Mouse (Mus musculus) macrophage (primary cell): Measurements from ENCODE around the gene Mylk2. TPM values are rescaled to one million over a fixed set of nuclear protein-coding genes. Genes with fewer than 3 reads are reported as not detected.

Experiments
- H3K27ac ChIP-seq: fragments of 350-480 bp; formaldehyde crosslinking; 2 replicates; pipeline ENCODE4 v1.9.0; 2021
- H3K36me3 ChIP-seq: fragments of 350-480 bp; formaldehyde crosslinking; 2 replicates; pipeline ENCODE4 v1.9.0; 2021; ENCODE audit errors: inconsistent target
- H3K4me3 ChIP-seq: fragments of 350-480 bp; formaldehyde crosslinking; 2 replicates; pipeline ENCODE4 v1.9.0; 2021; ENCODE audit errors: inconsistent target
- H3K79me2 ChIP-seq: fragments of 350-480 bp; formaldehyde crosslinking; 2 replicates; pipeline ENCODE4 v1.9.0; 2021; ENCODE audit errors: inconsistent target
- WGBS: methylation state at CpG from one replicate; pipeline ENCODE4 v1.1.7; 2026; ENCODE audit warnings: inconsistent platforms; ENCODE audit not compliant: missing documents; 5-methylcytosine and 5-hydroxymethylcytosine counted together
- polyA plus RNA-seq: library from polyadenylated mRNA; stranded (reverse); fragments of 250-400 nt; gene quantifications from 3 replicates; pipeline ENCODE4 v1.2.4, GENCODE M21; 2018; ENCODE audit warnings: inconsistent platforms

The Mylk2 gene
- polyA plus RNA-seq, 1 experiment from 2014 or later: not detected

DNA sequence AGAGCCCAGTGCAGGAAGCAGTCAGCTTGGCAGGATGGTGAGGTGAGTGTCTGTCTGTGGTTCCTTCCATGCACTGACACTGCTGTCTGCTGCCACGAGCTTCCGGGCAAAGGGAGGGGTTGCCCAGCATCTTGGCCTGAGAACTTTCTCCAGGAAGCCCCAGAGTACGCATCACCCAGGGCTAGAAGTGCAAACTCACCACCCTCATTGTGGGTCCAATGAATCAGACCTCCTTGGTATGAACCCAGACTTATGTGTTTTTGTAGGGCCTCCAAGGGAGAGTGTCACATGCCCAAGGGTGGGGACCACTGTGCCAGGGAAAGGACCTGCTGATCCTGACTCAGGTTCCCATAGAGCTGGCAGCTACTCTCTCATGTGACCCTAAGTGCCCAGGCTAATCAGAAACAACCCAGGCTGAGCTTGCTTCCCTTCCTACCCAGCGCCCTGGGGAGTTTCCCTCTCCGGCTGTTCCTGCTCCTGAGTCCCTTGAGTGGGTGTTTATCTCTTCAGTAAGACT is 7.0 kb upstream of the Mylk2 start:
- Histone ChIP-seq H3K36me3 (no peaks in the 10 kb centered on the region), H3K27ac (peak overlapping the region; percentile 85), H3K79me2 (no peaks in the 10 kb centered on the region), H3K4me3 (no peak overlapping the region)
- under 1% methylated on average over 5 of the region's 5 CpGs for WGBS

DNA sequence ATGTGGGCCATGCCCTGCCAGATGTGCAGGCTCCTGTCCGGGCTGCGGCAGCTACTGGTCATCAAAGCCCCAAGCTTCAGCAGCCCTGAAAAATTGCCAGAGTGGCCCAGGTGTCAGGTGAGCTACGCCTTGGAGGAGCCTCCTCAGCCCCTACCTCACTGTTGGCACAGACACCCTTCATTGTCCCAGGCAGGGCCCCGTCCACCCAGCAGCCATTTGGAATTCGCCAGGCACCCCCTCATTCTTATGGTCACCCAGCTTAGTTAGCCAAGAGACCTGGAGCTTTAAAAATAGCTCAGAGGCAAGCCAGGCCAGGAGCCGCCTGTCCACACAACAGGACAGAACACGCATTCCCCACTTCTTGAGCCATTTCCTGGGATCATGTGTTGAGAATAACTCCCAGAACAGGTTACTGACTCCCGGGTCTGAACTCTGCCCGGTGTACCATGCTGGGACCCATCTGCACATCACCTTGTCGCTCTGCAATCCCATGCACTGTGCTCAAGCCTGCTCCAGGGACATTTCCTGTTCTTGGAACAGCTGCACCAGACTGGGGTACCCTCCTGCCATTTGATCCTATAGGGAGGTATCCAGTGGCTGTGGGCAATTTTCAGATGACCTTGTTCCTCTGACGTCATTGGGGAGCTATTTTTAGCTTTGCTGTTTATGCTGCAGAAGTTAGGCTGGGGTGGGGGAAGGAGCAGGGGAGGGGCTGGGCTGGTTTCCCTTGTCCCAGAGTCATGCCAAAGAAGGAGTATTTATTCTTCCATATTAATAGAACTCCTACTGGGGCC is 5.9 kb upstream of the Mylk2 start:
- WGBS: 86% methylated on average over 11 of the region's 11 CpGs
- Histone ChIP-seq H3K36me3 (no peaks in the 10 kb centered on the region), H3K27ac (peak overlapping the region; percentile 85), H3K79me2 (no peaks in the 10 kb centered on the region), H3K4me3 (no peak overlapping the region)

DNA sequence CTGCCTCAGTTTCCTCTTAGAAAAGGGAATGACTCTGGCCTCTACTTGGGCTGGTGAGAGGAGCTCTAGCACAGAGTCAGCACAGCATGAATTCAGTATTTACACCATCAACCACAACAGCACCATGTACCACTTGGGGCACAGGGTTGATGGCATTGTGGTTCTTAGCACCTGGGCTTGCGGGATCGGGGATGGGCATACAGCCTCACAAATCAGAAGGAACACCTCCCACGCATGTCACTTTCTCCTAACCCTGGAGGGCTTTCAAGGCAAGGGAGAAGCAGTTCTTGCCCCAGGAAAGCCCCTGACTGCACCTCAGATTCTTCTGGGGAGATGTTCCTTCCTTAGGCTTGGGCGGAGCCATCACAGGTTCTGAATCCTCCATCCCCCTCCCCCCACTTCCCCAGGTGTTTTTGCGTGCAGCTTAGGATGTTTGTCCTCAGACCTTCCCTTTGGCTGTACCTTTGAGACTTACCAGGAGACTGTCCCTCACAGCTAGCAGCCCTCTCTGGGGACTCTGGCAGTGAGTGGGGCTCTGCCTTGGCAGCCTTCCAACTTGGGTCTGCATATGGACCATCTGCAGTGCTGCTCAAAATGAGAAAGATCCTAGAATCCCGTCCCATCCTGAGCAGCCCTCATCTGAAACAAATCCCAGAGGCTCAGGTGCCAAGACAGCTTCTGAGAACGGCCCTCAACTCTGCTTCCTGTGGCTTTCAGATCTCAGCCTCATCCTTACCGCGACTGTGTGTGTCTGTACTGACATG is 4.7 kb upstream of the Mylk2 start:
- 74% methylated on average over 9 of the region's 9 CpGs for WGBS
- Histone ChIP-seq H3K4me3 (no peak overlapping the region), H3K36me3 (no peaks in the 10 kb centered on the region), H3K79me2 (no peaks in the 10 kb centered on the region), H3K27ac (no peak overlapping the region)

DNA sequence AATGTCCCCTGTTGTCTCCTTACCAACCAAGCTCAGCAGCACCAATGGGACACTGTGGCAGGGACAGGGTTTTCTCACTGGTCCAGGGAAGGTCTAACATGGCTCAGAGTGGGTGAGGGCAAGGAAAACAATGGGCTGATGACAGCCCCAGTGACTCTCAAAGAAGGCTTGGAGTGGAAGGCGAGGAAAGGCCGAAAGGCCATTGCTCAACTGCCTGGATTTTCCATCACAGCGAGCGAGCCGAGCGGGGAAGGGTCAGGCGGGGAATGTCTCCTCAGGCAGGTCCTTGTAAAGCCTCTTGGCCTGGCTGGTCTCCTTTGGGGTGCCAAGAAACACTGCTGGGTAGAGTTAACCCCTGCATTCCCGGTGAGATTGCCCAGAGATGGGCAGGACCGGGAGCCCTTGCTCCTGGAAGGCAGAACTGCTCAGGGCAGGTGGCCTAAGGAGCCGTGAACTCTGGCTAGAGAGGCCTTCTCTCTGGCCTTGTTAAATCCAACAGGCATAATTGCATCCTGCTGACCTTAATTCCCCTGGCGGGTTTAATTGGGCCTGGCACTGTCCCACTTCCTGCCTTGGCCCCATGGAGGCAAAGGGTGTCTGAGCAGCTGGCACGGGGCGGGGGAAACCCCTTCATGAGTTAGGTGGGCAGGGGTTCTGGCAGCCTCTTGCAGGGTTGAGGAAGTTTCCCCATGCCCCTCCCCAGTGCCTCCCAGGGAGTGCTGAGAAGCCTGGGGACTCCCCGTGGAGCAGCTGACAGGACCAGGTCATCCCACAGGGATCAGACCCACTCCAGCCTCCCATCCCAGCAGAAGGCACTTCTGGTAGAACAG is 3.8 kb upstream of the Mylk2 start:
- no peak overlapping the region for H3K27ac ChIP-seq
- no peaks in the 10 kb centered on the region for H3K36me3 ChIP-seq
- 78% methylated on average over 12 of the region's 14 CpGs for WGBS

DNA sequence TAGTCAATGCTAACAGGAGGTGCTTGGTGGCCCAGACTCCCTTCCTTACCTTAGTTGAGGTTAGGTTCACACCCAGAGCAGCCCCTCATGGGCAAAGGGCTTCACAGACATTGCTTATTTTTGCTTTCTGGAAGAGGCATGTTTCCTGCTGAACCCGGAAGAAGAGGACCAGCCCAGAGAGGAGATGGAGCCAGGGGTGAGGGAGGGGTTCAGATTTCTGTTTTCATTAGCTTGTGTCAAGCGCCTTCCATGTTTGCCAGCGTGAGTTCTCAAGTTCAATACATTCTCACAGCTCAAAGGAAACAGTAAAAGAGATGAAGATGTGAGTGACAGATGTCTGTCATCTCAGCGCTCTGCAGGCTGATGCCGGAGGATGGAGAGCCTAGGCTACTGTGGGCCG is 1.3 kb upstream of the Mylk2 start:
- WGBS: 92% methylated on average over 6 of the region's 6 CpGs
- no peaks in the 10 kb centered on the region for H3K79me2 ChIP-seq
- H3K27ac ChIP-seq: no peak overlapping the region
- no peaks in the 10 kb centered on the region for H3K36me3 ChIP-seq
- no peak overlapping the region for H3K4me3 ChIP-seq

More for the DNA sequence above, 3.8 kb upstream of the Mylk2 start:
- Histone ChIP-seq H3K4me3 (no peak overlapping the region), H3K79me2 (no peaks in the 10 kb centered on the region)

DNA sequence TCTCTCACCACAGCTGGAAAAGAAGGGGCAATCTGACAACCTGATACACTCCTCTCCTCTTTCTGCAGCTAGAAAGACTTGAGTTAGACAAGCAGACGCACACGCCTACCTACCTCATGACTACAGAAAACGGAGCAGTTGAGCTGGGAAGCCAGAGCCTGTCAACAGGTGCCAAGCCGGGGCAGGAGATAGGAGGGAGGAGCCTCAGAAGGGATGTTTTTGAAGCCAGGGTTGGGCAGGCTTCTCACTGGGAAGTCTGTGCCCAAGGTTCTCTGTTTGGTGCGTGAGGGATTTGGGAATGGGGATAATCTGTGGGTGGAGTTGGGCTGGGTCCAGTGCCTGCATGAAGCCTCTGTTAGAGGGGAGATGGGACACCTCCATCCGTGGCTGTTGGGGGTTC is 280 bp downstream of the Mylk2 start:
- H3K79me2 ChIP-seq: no peaks in the 10 kb centered on the region
- WGBS: 61% methylated on average over 6 of the region's 6 CpGs
- H3K27ac ChIP-seq: no peak overlapping the region
- H3K36me3 ChIP-seq: no peaks in the 10 kb centered on the region
- H3K4me3 ChIP-seq: no peak overlapping the region

DNA sequence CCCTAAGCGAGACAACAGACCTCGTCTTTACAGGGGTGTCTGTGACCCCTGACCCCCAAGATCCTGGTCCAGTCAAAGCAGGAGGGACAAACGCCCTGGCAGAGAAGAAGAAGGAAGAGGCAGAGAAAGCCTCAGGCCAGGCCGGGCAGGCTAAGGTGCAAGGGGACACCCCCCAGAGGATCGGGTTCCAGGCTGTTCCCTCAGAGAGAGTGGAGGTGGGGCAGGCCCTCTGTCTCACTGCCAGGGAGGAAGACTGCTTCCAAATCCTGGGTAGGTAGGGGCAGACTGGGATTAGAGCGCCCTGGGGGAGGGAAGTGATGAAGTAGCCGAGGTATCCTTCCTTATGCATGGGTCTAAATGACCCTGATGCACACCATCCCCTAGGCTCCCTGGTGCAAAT is 2.3 kb downstream of the Mylk2 start:
- Histone ChIP-seq H3K36me3 (no peaks in the 10 kb centered on the region), H3K27ac (no peak overlapping the region), H3K79me2 (no peaks in the 10 kb centered on the region), H3K4me3 (no peak overlapping the region)
- WGBS: 65% methylated on average over 7 of the region's 7 CpGs

DNA sequence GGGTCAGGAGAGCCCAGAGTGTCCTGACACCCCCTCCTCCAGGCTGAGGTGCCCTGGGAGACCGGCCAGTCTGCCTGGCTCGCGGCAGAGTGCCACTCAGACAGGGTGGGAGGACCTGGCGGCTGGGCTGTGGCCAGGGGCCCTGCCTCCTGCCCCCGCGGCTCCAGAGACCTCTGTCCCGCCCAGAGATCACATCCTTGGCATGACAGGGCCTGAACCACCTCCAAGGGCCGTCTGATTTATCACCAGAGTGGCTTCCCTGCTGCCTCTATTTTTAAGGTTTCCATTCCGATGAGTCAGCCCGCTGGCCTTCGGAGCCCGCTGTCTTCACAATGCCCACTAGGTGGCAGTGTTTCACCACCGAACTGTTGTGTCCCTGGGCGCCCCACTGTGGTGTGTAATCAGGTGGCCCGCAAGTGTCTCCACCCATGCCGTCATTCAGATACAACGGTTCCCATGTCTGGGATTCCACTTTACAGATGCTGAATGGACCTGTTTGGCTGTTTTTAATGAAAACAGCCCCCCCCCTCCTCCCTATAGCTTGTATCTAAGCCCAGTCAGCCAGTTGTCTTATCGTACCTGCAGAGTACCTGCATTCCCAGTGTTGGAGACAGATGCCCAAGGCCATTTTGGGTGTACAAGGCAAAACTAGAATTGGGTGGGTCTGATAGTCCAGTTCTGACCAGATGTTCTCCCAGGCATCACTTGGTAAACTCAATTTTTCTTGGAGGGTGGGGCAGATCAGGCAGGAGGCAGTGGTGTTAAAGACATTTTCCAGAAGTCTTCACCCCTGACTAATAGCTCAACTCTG is 3.4 kb downstream of the Mylk2 start:
- Histone ChIP-seq H3K36me3 (no peaks in the 10 kb centered on the region), H3K27ac (no peak overlapping the region), H3K79me2 (no peaks in the 10 kb centered on the region), H3K4me3 (no peak overlapping the region)
- WGBS: 8% methylated on average over 18 of the region's 18 CpGs

DNA sequence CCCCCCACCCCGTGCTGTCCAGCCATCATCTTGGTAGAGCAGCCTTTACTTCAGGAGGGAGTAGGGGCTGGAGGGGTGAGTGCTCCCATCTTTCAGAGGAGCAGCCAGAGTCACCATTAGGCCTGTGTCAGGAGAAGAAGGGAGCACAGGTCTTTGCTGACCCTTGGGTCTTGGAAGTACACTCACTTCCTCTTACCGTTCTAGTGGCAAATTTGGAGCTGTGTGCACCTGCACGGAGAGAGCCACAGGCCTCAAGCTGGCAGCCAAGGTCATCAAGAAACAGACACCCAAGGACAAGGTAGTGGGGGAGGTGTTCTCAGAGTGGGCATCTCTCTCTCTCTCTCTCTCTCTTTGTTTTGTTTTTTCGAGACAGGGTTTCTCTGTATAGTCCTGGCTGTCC is 4.3 kb downstream of the Mylk2 start:
- no peaks in the 10 kb centered on the region for H3K36me3 ChIP-seq
- no peaks in the 10 kb centered on the region for H3K79me2 ChIP-seq
- WGBS: 37% methylated on average over 2 of the region's 4 CpGs
- H3K27ac ChIP-seq: no peak overlapping the region
- no peak overlapping the region for H3K4me3 ChIP-seq

DNA sequence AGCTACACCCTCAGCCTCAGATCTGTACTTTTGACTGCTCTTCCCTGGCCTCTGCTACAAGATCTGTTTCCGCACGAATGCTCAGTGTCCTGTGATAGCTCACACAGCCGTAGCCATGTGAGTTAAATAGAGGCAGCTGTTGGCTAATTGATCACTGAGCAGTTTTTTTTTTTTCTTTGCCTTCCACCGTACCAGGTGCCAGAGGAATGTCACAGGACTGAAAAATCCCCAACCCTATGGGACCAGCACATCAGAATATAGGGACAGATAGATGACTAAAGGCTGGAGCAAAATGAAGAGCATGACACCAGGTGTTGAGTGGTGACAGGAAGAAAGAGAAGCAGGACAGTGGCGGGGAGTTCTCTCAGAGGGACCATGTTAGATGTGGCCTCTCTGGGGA is 5.0 kb downstream of the Mylk2 start:
- 94% methylated on average over 5 of the region's 5 CpGs for whole genome bisulfite sequencing

DNA sequence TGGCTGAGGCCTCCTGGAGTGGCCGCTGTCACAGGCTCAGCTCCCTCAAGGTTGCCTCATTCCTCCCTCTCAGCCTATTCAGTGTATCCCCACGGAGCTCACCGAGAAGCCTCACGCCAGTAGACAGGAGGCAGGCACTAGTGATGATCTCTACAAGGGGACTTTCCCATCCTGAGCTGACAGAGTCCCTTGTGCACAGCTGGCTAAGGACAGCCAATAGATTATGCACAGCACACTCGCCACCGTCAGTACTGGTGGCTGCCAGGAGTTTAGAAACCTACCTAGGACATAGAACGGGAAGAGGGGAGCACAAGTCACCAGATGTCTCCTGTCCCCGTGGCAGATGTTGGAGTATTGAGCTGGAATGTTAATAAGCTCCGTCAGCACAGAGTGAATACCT is 6.5 kb downstream of the Mylk2 start:
- Histone ChIP-seq H3K4me3 (no peak overlapping the region), H3K79me2 (no peaks in the 10 kb centered on the region), H3K27ac (no peak overlapping the region), H3K36me3 (no peaks in the 10 kb centered on the region)
- WGBS: 83% methylated on average over 9 of the region's 9 CpGs

More for the DNA sequence above, 5.0 kb downstream of the Mylk2 start:
- Histone ChIP-seq H3K4me3 (no peak overlapping the region), H3K79me2 (no peaks in the 10 kb centered on the region), H3K36me3 (no peaks in the 10 kb centered on the region), H3K27ac (no peak overlapping the region)

DNA sequence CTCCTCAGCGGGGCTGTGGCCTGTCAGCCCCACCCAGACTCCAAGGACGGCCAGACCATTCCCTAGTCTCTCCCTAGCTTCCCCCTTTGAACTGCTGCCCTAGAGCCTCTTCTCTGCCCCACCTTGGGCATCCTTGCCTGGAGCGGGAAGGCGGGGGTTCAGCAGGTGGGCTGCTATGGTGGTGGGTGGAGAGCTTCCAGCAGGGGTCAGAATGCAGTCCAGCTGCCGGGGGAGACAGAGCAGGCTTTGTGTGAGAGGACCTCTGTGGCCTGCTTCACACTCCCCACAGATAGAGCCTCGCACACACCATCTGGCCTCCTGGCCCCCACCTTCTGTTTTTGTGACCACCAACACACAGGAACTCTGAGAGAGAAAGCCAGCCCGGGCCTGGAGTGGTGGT is 11.2 kb downstream of the Mylk2 start:
- 89% methylated on average over 6 of the region's 7 CpGs for WGBS

DNA sequence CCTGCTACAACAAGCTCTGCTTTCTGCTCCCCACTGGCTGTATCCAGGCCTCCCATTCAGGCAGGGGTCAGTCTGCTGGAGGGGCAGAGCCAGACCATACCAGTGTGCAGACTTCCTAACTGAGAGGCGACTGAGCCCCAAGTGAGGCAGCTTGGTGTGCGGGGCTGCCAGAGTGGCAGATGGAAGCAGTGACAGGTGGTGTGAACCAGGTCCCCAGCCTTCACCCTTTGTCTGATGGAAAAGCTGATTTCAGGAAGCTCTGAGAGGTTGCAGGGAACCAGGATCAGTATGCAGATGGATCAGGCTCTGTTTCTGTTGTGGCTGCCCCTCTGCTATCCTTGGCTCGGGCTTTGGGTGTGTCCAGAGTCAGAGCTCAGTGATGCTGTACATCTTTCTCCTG is 12.5 kb downstream of the Mylk2 start:
- H3K79me2 ChIP-seq: no peaks in the 10 kb centered on the region
- WGBS: 93% methylated on average over 3 of the region's 3 CpGs
- no peak overlapping the region for H3K4me3 ChIP-seq
- H3K27ac ChIP-seq: no peak overlapping the region
- no peaks in the 10 kb centered on the region for H3K36me3 ChIP-seq

More for the DNA sequence above, 11.2 kb downstream of the Mylk2 start:
- no peaks in the 10 kb centered on the region for H3K79me2 ChIP-seq
- H3K36me3 ChIP-seq: no peaks in the 10 kb centered on the region
- no peak overlapping the region for H3K4me3 ChIP-seq
- H3K27ac ChIP-seq: no peak overlapping the region

DNA sequence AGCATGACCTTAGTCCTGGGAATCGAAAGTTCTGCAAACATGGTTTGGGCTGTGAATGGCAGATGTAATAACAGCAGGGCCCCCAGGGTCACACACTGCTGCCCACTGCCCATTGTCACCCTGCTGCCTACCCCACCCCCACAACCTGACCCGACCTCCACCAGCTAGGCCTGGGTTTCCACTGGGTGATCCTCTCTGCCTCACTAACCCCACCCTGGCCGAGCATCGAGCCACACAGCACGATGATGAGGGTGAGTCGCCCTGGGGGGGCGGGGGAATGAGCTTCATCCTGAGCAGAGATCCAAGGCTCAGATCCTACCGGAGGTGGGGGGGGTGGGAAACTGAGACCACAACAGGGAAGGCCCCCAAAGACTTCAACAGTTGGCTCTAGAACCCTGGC is 13.0 kb downstream of the Mylk2 start:
- 71% methylated on average over 8 of the region's 8 CpGs for WGBS
- Histone ChIP-seq H3K79me2 (no peaks in the 10 kb centered on the region), H3K27ac (no peak overlapping the region), H3K36me3 (no peaks in the 10 kb centered on the region), H3K4me3 (no peak overlapping the region)
